Mouse (Mus musculus): ENCODE measurements at regions not wholly inside any gene's neighbourhood (a gene's known extent, or its start where the extent isn't known, plus 50 kb on each side); places are given as distances from the start of the nearest gene placed in this dataset.

GRCm38 (mm10) chr14:73453164-73453563 lies 56.7 kb upstream of the Med4 start:
- DNase-seq (ENCODE audit: low read depth) = no peak

GRCm38 (mm10) chr14:73452321-73453082 lies 57.3 kb upstream of the Med4 start:
- DNase-seq (ENCODE audit: low read depth) = no peak

GRCm38 (mm10) chr14:73451291-73452045 lies 58.4 kb upstream of the Med4 start:
- DNase-seq (ENCODE audit: low read depth) = peak; percentile 70

GRCm38 (mm10) chr14:73449901-73450495 lies 59.8 kb upstream of the Med4 start:
- no peak for DNase-seq (ENCODE audit: low read depth)

- DNase-seq (ENCODE audit: low read depth) = peak; percentile 50
Observed at GRCm38 (mm10) chr14:73449111-73449510, 60.7 kb upstream of the Med4 start.

- DNase-seq (ENCODE audit: low read depth) = peak; percentile 66
Observed at GRCm38 (mm10) chr14:73445508-73446256, 60.6 kb upstream of the Itm2b start.

- no peak for DNase-seq (ENCODE audit: low read depth)
Observed at GRCm38 (mm10) chr14:73444733-73445132, 59.6 kb upstream of the Itm2b start.

- DNase-seq (ENCODE audit: low read depth) = peak; percentile 95
Observed at GRCm38 (mm10) chr14:73441951-73442716, 57.0 kb upstream of the Itm2b start.

- DNase-seq (ENCODE audit: low read depth) = peak; percentile 80
Observed at GRCm38 (mm10) chr14:73441206-73441950, 56.3 kb upstream of the Itm2b start.

- no peak for DNase-seq (ENCODE audit: low read depth)
Observed at GRCm38 (mm10) chr14:73439802-73440309, 54.8 kb upstream of the Itm2b start.

GRCm38 (mm10) chr14:73435839-73436238 lies 50.8 kb upstream of the Itm2b start:
- DNase-seq (ENCODE audit: low read depth) = no peak

Data from 416B (cell line).